ENCODE assay signal across 8 mouse cellular contexts in genomic region chr9:40241951-40242888, GRCm38 (mm10). TPM values are rescaled to one million over a fixed set of nuclear protein-coding genes. Genes with fewer than 3 reads are reported as not detected.
DNase-seq lines count a peak whose midpoint lies in the region; ATAC-seq and TF ChIP-seq lines count a peak whose summit lies in the region.

No protein-coding gene starts in this region.

- peak overlapping the region; percentile 94 for H3K27ac ChIP-seq in forebrain, embryonic 13.5 days
- no peak overlapping the region for H3K27ac ChIP-seq in kidney, adult 2 months (ENCODE audit: insufficient read depth, low read depth, low read length)
- H3K27ac ChIP-seq in neural tube, embryonic 12.5 days: peak overlapping the region; percentile 65

- H3K4me3 ChIP-seq in E14TG2a.4 (replicated peaks; ENCODE audit: low read length): peak overlapping the region; percentile 88
- peak overlapping the region; percentile 46 for H3K4me3 ChIP-seq in forebrain, embryonic 13.5 days
- H3K4me3 ChIP-seq in kidney, adult 2 months (ENCODE audit: insufficient read depth, low read depth, low read length): peak overlapping the region; percentile 53
- peak overlapping the region; percentile 37 for H3K4me3 ChIP-seq in neural tube, embryonic 12.5 days

- peak; percentile 86 for ATAC-seq in forebrain, embryonic 13.5 days
- ATAC-seq in neural tube, embryonic 12.5 days (ENCODE audit: low FRiP score, low read depth): peak; percentile 80

- no peak for TF ChIP-seq CTCF in E14TG2a.4 (conservative IDR thresholded peaks at IDR 0.05; ENCODE audit: low read length)
- no peak for TF ChIP-seq CTCF in kidney, adult 2 months (conservative IDR thresholded peaks at IDR 0.05; ENCODE audit: insufficient read depth, insufficient read length, low read depth, low read length)

- no peaks in the 10 kb centered on the region for H3K9me3 ChIP-seq in E14TG2a.4 (ENCODE audit: low read length)
- H3K9me3 ChIP-seq in forebrain, embryonic 13.5 days (replicated peaks): no peaks in the 10 kb centered on the region
- no peaks in the 10 kb centered on the region for H3K9me3 ChIP-seq in neural tube, embryonic 12.5 days

- H3K9ac ChIP-seq in forebrain, embryonic 13.5 days: peak overlapping the region; percentile 76
- peak overlapping the region; percentile 62 for H3K9ac ChIP-seq in neural tube, embryonic 12.5 days

- 55% methylated on average over 13 of the region's 13 CpGs for WGBS in forebrain, embryonic 13.5 days
- 59% methylated on average over 13 of the region's 13 CpGs for WGBS in kidney, adult 2 months
- WGBS in neural tube, embryonic 12.5 days: 57% methylated on average over 13 of the region's 13 CpGs

- peaks cover 12% of the 10 kb centered on the region for H3K36me3 ChIP-seq in E14TG2a.4 (ENCODE audit: insufficient read depth, low read length)
- H3K36me3 ChIP-seq in forebrain, embryonic 13.5 days (ENCODE audit: poor library complexity, severe bottlenecking): no peaks in the 10 kb centered on the region
- H3K36me3 ChIP-seq in kidney, adult 2 months (ENCODE audit: control insufficient read depth, insufficient read depth, low read length): no peaks in the 10 kb centered on the region
- no peaks in the 10 kb centered on the region for H3K36me3 ChIP-seq in neural tube, embryonic 12.5 days

- peaks cover 47% of the 10 kb centered on the region for H3K4me1 ChIP-seq in E14TG2a.4 (replicated peaks; ENCODE audit: low read depth, low read length)
- peaks cover 14% of the 10 kb centered on the region; the same call in 1 of the 2 replicates for H3K4me1 ChIP-seq in forebrain, embryonic 13.5 days
- H3K4me1 ChIP-seq in kidney, adult 2 months (ENCODE audit: control insufficient read depth, insufficient read depth, low read length): no peaks in the 10 kb centered on the region
- H3K4me1 ChIP-seq in neural tube, embryonic 12.5 days: peaks cover 8% of the 10 kb centered on the region; the same call in 1 of the 2 replicates

- peak overlapping the region; percentile 69 for H3K4me2 ChIP-seq in forebrain, embryonic 13.5 days
- H3K4me2 ChIP-seq in neural tube, embryonic 12.5 days (replicated peaks): peak overlapping the region; percentile 68

- DNase-seq in adrenal gland, adult 2 months: peak; percentile 18
- peak; percentile 17 for DNase-seq in kidney, adult 2 months
- peak; percentile 22 for DNase-seq in left cerebral cortex, postnatal 4 days
- DNase-seq in ovary, postnatal 14 days (ENCODE audit: low spot score): no peak
- DNase-seq in thymus, postnatal 36 days: no peak

- no peak for TF ChIP-seq POLR2A in kidney, adult 2 months (IDR thresholded peaks at IDR 0.05; ENCODE audit: low read depth, low read length)

- H3K27me3 ChIP-seq in E14TG2a.4 (ENCODE audit: insufficient read depth, low read length): no peaks in the 10 kb centered on the region
- H3K27me3 ChIP-seq in forebrain, embryonic 13.5 days: no peaks in the 10 kb centered on the region
- H3K27me3 ChIP-seq in kidney, adult 2 months (replicated peaks; ENCODE audit: control insufficient read depth, insufficient read depth, low read length): no peaks in the 10 kb centered on the region
- H3K27me3 ChIP-seq in neural tube, embryonic 12.5 days (replicated peaks): no peaks in the 10 kb centered on the region

- intact Hi-C loops in left cerebral cortex, postnatal 4 days (cut with DNase I): loop anchor here (2.0 kb wide), 1 partner anchor 29 kb away; no protein-coding TSS in a partner anchor

RNA-seq across cellular contexts. Expression of gene Scn3b, which starts 26.8 kb away (rescaled TPM):
- 1 to 10 TPM; 5.2 to 8.3 TPM for total RNA-seq in adrenal gland, adult 2 months (2021)
- polyA plus RNA-seq in adrenal gland, adult 2 months (2012; rRNA removed): 0.88 and 0.90 TPM in 2 replicates
- 35.7 and 45.7 TPM in 2 replicates for polyA plus RNA-seq in forebrain, embryonic 13.5 days (2015; fragmentation: Nextera tagmentation; extraction: Ambion mirVana)
- 0.05 and 0.38 TPM in 2 replicates for polyA plus RNA-seq in kidney, adult 2 months (2012; rRNA removed)
- total RNA-seq in left cerebral cortex, postnatal 4 days (2021): 100 to 1,000 TPM; 176 to 194 TPM
- 53.8 and 61.0 TPM in 2 replicates for polyA plus RNA-seq in neural tube, embryonic 12.5 days (2016; fragmentation: Nextera tagmentation; extraction: Ambion mirVana)

RNA-seq across cellular contexts. Expression of gene Zfp202, which starts 50.1 kb away (rescaled TPM):
- total RNA-seq in adrenal gland, adult 2 months (2021): 1 to 10 TPM; 4.6 to 5.0 TPM
- polyA plus RNA-seq in adrenal gland, adult 2 months (2012; rRNA removed): 0.81 and 1.5 TPM in 2 replicates
- polyA plus RNA-seq in forebrain, embryonic 13.5 days (2015; fragmentation: Nextera tagmentation; extraction: Ambion mirVana): 6.8 and 8.4 TPM in 2 replicates
- 0.94 and 1.1 TPM in 2 replicates for polyA plus RNA-seq in kidney, adult 2 months (2012; rRNA removed)
- 1 to 10 TPM; 8.5 to 9.1 TPM for total RNA-seq in left cerebral cortex, postnatal 4 days (2021)
- polyA plus RNA-seq in neural tube, embryonic 12.5 days (2016; fragmentation: Nextera tagmentation; extraction: Ambion mirVana): 8.1 and 8.9 TPM in 2 replicates

Comparison
In these comparisons a context has a peak if more than half of its experiments do, and no peak if none do; other contexts are left out.
1. H3K4me3 ChIP-seq: peak in every context shown above with its lines; median percentile 88 in E14TG2a.4; 53 in kidney, adult 2 months; 46 in forebrain, embryonic 13.5 days; 37 in neural tube, embryonic 12.5 days.
2. DNase-seq: peak in adrenal gland, adult 2 months (single experiment), kidney, adult 2 months (single experiment) and left cerebral cortex, postnatal 4 days (single experiment); none in ovary, postnatal 14 days (single experiment) and thymus, postnatal 36 days (0 of 2).
3. RNA of gene Scn3b, which starts 26.8 kb away (polyA plus RNA-seq): 53.8 to 61.0 TPM in neural tube, embryonic 12.5 days and 35.7 to 45.7 TPM in forebrain, embryonic 13.5 days; 0.88 to 0.90 TPM in adrenal gland, adult 2 months and 0.05 to 0.38 TPM in kidney, adult 2 months; every median in the first group is over 10 times any median in the second.